Mouse (Mus musculus) liver, embryonic 16.5 days (tissue): Measurements from ENCODE around the gene Cyp3a13. TPM values are rescaled to one million over a fixed set of nuclear protein-coding genes. Genes with fewer than 3 reads are reported as not detected.
"Not testable (repeated sequence)": the region's sequence is repeated elsewhere in the genome, so short reads cannot be mapped to it uniquely, and the experiment has no call there.

Experiments
- ATAC-seq: fragments of 200-750 bp; cut with Nextera tagmentation; 2 replicates; pipeline ENCODE4 v1.8.0; 2017; ENCODE audit warnings: low read depth, mild to moderate bottlenecking, moderate number of reproducible peaks, moderate library complexity
- H3K27ac ChIP-seq: fragments of 300-500 bp; sonication (generic); 2 replicates; pipeline ENCODE4 v1.5.1; 2014; ENCODE audit warnings: mild to moderate bottlenecking, low read length
- H3K27me3 ChIP-seq: fragments of 300-500 bp; sonication (generic); 2 replicates; pipeline ENCODE4 v1.6.1; 2014; ENCODE audit warnings: low read depth, low read length, mixed read lengths; ENCODE audit not compliant: control insufficient read depth, insufficient read depth
- H3K36me3 ChIP-seq: fragments of 300-500 bp; sonication (generic); 2 replicates; pipeline ENCODE4 v1.6.1; 2014; ENCODE audit warnings: mild to moderate bottlenecking; ENCODE audit not compliant: control insufficient read depth, insufficient read depth
- H3K4me1 ChIP-seq: fragments of 300-500 bp; sonication (generic); 2 replicates; pipeline ENCODE4 v1.6.1; 2014; ENCODE audit warnings: low read depth, low read length, mixed read lengths; ENCODE audit not compliant: control insufficient read depth
- H3K4me2 ChIP-seq: fragments of 300-500 bp; sonication (generic); 2 replicates; pipeline ENCODE4 v1.6.1; 2014; ENCODE audit warnings: low read depth, low read length, mixed read lengths
- H3K4me3 ChIP-seq: fragments of 300-500 bp; sonication (generic); 2 replicates; pipeline ENCODE4 v1.5.1; 2014; ENCODE audit warnings: low read depth, mild to moderate bottlenecking, low read length
- H3K9ac ChIP-seq: fragments of 300-500 bp; sonication (generic); 2 replicates; pipeline ENCODE4 v1.6.1; 2014; ENCODE audit warnings: low read depth, low read length
- H3K9me3 ChIP-seq: fragments of 300-500 bp; sonication (generic); replicated peaks from 2 replicates; pipeline ENCODE4 v1.6.1; 2016; ENCODE audit warnings: low read length; ENCODE audit not compliant: control insufficient read depth
- WGBS: fragments of 180-500 bp; shearing (Covaris S2); extraction: QIAGEN DNeasy Blood & Tissue Kit; methylation state at CpG from one replicate; pipeline ENCODE4 v1.1.7; 2014; ENCODE audit not compliant: insufficient replicate concordance; 5-methylcytosine and 5-hydroxymethylcytosine counted together
- polyA plus RNA-seq: library from polyadenylated mRNA; unstranded; fragments of >200 nt; fragmentation: Nextera tagmentation; extraction: Ambion mirVana; gene quantifications from 2 replicates; pipeline ENCODE4 v1.2.1, GENCODE M21; 2015

The Cyp3a13 gene
- polyA plus RNA-seq, 1 experiment from 2014 or later: 6.8 TPM

- no peak for ATAC-seq
- WGBS: 61% methylated on average over 2 of the region's 2 CpGs
- Histone ChIP-seq H3K4me3 (no peak overlapping the region), H3K4me2 (no peak overlapping the region), H3K9ac (no peak overlapping the region), H3K27me3 (no peaks in the 10 kb centered on the region), H3K36me3 (no peaks in the 10 kb centered on the region), H3K9me3 (no peaks in the 10 kb centered on the region), H3K27ac (no peak overlapping the region), H3K4me1 (no peaks in the 10 kb centered on the region)
These were observed 15.1 kb upstream of the Cyp3a13 start for GRCm38 (mm10) chr5:137936486-137936885.

- H3K9ac ChIP-seq, H3K4me2 ChIP-seq, ATAC-seq, H3K36me3 ChIP-seq, H3K27ac ChIP-seq, H3K4me3 ChIP-seq, H3K9me3 ChIP-seq, H3K4me1 ChIP-seq, H3K27me3 ChIP-seq: not testable (repeated sequence)
- WGBS: 47% methylated on average over 2 of the region's 2 CpGs
These were observed 12.5 kb upstream of the Cyp3a13 start for GRCm38 (mm10) chr5:137933934-137934333.

- no peaks in the 10 kb centered on the region for H3K36me3 ChIP-seq
- WGBS: 58% methylated on average over 11 of the region's 11 CpGs
- H3K27me3 ChIP-seq: no peaks in the 10 kb centered on the region
- no peak overlapping the region for H3K27ac ChIP-seq
- no peak for ATAC-seq
- no peaks in the 10 kb centered on the region for H3K4me1 ChIP-seq
- no peaks in the 10 kb centered on the region for H3K9me3 ChIP-seq
- H3K4me2 ChIP-seq: no peak overlapping the region
- no peak overlapping the region for H3K4me3 ChIP-seq
- no peak overlapping the region for H3K9ac ChIP-seq
These were observed 7.0 kb upstream of the Cyp3a13 start for GRCm38 (mm10) chr5:137928439-137928838.

GRCm38 (mm10) chr5:137922171-137922570 lies 752 bp upstream of the Cyp3a13 start:
- H3K27ac ChIP-seq: no peak overlapping the region
- no peaks in the 10 kb centered on the region for H3K27me3 ChIP-seq
- no peak overlapping the region for H3K4me3 ChIP-seq
- H3K4me2 ChIP-seq: no peak overlapping the region
- H3K9ac ChIP-seq: no peak overlapping the region
- no peaks in the 10 kb centered on the region for H3K4me1 ChIP-seq
- no peaks in the 10 kb centered on the region for H3K36me3 ChIP-seq
- no peaks in the 10 kb centered on the region for H3K9me3 ChIP-seq
- peak; percentile 82 for ATAC-seq

GRCm38 (mm10) chr5:137915550-137915949 lies 5.9 kb downstream of the Cyp3a13 start:
- H3K9me3 ChIP-seq: no peaks in the 10 kb centered on the region
- H3K9ac ChIP-seq: no peak overlapping the region
- H3K27me3 ChIP-seq: no peaks in the 10 kb centered on the region
- no peak overlapping the region for H3K4me2 ChIP-seq
- no peaks in the 10 kb centered on the region for H3K36me3 ChIP-seq
- no peak overlapping the region for H3K4me3 ChIP-seq
- H3K27ac ChIP-seq: no peak overlapping the region
- no peak for ATAC-seq
- H3K4me1 ChIP-seq: no peaks in the 10 kb centered on the region
- WGBS: 56% methylated on average over 6 of the region's 6 CpGs

GRCm38 (mm10) chr5:137914508-137914907 lies 6.9 kb downstream of the Cyp3a13 start:
- Histone ChIP-seq H3K9ac (no peak overlapping the region), H3K9me3 (no peaks in the 10 kb centered on the region), H3K4me2 (no peak overlapping the region), H3K4me3 (no peak overlapping the region), H3K27me3 (no peaks in the 10 kb centered on the region), H3K36me3 (no peaks in the 10 kb centered on the region), H3K4me1 (no peaks in the 10 kb centered on the region), H3K27ac (no peak overlapping the region)
- ATAC-seq: no peak

GRCm38 (mm10) chr5:137909564-137910262 lies 11.7 kb downstream of the Cyp3a13 start:
- H3K4me1 ChIP-seq: no peaks in the 10 kb centered on the region
- 65% methylated on average over 3 of the region's 3 CpGs for WGBS
- no peak for ATAC-seq
- H3K27me3 ChIP-seq: no peaks in the 10 kb centered on the region
- H3K9ac ChIP-seq: no peak overlapping the region
- H3K9me3 ChIP-seq: no peaks in the 10 kb centered on the region
- no peak overlapping the region for H3K27ac ChIP-seq
- no peaks in the 10 kb centered on the region for H3K36me3 ChIP-seq
- H3K4me3 ChIP-seq: no peak overlapping the region
- no peak overlapping the region for H3K4me2 ChIP-seq

GRCm38 (mm10) chr5:137897812-137898211 lies 23.6 kb downstream of the Cyp3a13 start:
- no peaks in the 10 kb centered on the region for H3K36me3 ChIP-seq
- H3K9ac ChIP-seq: no peak overlapping the region
- H3K27ac ChIP-seq: no peak overlapping the region
- WGBS: 20% methylated on average over 1 of the region's 1 CpGs
- no peak overlapping the region for H3K4me3 ChIP-seq
- no peaks in the 10 kb centered on the region for H3K27me3 ChIP-seq
- no peaks in the 10 kb centered on the region for H3K4me1 ChIP-seq
- no peaks in the 10 kb centered on the region for H3K9me3 ChIP-seq
- no peak overlapping the region for H3K4me2 ChIP-seq
- ATAC-seq: no peak

GRCm38 (mm10) chr5:137892954-137893353 lies 28.5 kb downstream of the Cyp3a13 start:
- H3K27ac ChIP-seq: no peak overlapping the region
- WGBS: 34% methylated on average over 1 of the region's 1 CpGs
- H3K27me3 ChIP-seq: no peaks in the 10 kb centered on the region
- H3K4me3 ChIP-seq: no peak overlapping the region
- H3K4me2 ChIP-seq: no peak overlapping the region
- no peaks in the 10 kb centered on the region for H3K36me3 ChIP-seq
- no peak for ATAC-seq
- no peaks in the 10 kb centered on the region for H3K9me3 ChIP-seq
- no peaks in the 10 kb centered on the region for H3K4me1 ChIP-seq
- H3K9ac ChIP-seq: no peak overlapping the region
